Mouse (Mus musculus) frontal cortex, postnatal 36 days (tissue): ENCODE data around the gene Usp38.
A peak's percentile ranks its signal among the peaks of the same experiment; 100 is the strongest.

Source experiments
- DNase-seq, 2 experiments: peaks; one replicate each; pipeline ENCODE4 v3.0.0; 2022; ENCODE audit warnings: low spot score in 2 of 2

The Usp38 gene

DNA sequence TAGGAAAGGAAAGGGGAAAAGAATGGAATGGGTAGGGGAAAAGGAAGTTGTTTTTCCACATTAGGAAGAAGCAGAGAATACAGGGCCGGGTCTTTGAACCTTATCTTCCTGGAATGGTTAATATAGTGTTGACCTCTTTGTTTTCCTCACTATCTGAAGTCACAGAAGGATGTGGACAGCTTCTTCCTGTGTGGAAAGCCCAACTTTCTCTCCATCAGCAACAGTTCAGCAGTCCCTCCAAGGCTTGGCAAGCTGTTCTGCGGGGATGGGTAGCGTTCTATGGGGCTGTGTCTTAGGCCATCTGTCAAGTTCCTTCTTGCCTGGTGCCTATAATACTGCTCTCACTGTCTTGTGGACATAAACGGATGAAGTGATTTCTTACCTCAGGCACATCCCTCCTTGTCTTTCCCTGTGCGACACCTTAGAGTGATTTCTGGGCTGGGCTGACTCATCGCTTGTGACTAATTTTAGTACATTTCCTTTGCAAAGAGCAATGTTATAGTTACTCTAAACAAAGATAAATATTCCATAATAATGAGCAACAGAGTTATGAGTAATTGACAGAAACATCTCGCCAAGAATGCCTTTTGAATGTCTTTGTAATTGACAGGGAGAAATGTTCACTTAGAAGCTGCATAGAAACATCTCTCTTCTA, 52.7 kb downstream of the Usp38 start:
- DNase-seq, result no peak

GRCm38 (mm10) chr8:80961070-80961609, 53.6 kb downstream of the Usp38 start:
- no peak for DNase-seq

DNA sequence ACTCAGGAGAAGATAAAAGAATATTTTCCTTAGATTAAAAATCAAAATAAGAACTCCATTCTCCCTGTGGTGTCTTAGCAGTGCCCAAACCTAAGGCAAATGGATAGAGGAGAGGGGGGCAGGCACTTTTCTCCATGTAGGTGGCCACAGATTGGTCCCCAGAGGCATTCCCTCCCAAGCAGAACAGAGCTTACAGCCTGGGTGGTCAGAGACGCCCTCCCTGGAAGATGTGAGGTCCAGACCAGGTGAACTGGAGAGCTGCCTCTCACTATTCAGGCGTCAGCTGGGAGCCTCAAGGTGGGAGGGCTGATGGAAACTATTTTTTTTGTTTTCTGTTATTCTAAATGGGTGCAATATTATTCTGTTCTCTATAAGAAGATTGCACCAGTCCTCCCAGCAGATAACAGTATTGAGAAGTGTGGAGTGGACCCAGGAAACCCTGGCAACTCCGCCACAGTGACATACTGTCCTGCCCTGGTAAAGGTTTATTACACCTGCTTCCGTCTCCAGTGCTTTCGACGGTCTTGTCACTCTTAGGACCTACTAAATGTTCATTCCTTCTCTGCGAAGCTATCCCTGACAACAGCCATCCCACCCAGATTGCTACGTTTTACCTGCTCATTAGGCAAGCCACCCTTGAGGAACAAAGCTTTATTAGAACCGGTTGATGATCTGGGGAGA, 55.0 kb downstream of the Usp38 start:
- no peak for DNase-seq

- DNase-seq, result no peak
These were observed 57.0 kb downstream of the Usp38 start for GRCm38 (mm10) chr8:80957776-80958175.

DNA sequence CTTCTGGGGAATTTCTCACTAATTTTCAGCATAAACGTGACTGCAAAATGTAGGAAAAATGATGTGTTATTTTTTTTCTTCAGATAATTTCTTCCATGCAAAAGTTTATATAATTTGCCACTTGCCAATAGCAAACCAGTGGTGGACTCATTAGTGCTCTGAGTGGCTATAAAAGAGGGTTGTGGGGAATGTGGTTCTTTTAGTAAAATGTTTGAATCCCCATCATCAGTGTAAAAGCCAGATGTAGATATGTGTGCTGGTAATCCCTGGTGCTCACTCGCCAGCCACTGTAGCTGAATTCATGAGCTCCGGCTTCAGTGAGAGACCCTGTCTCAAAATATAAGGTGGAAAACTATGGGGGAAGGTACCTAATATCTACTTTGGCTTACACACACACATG, 61.8 kb downstream of the Usp38 start:
- DNase-seq, result no peak

DNA sequence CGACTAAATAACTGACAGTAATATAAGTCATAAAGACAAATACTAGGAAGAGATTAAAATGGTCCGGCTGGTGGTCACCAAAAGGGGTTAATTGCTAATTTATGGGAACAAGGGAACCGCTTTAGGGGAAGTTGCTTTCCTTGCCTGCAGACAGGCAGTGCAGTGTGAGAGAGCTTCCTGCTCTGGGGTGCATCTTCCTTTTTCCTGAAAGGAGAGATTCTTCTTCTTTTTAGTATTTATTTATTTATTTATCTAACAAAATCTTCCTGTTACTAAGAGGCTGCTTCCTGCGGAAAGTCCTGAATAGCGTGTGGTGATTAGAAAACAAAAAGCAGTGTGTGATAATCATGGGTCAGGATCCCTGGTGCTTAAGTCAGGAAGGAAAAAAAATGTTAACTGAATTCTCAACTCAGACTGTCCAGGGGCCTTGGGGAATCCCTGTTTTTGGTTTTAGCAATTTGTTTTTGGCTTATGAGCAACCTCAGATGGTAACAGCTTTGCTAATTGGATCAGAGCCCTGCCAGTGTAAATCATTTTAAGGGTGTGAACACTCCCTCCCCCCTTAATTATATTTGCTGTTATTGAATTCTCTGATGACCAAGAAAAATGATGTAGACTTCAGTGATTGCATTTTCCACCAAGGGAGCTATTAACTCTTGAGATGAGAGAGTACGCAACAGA, 62.4 kb downstream of the Usp38 start:
- DNase-seq, result no peak

DNA sequence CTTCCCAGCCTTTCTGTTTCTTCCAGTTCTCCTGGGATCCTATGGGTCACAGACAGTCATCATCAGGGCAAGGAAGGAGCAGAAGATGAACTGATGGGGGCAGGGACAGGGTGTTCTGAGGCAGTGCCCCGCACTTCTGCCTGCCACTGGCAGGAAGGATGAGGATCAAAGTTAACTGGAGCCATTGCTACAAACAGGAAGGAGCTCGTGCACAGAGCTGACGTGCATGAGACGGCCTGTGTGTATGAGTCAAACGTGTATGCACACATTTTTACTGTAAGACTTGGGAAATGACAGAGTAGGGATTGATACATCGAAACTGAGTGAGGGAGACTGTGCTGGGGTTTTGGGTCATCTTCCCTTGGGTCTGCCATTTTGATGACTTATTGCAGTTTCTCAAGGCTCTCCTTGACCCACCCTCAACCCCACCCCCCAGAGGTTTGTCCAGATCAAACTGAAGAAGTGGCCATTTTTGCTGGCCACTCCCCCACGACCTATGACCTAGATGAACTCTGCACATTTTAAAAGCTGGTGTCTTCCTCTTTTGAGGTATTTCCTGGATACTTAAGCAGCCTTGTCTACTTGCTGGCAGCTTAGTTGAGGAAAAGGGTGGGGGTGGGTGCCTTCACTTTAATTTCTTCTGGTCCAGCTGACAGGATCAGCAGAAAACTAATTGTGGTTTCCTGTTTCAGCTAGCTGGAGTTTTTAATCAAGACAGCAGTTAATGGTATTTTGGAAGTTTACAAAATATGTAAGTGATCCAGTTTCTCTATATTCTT, 66.1 kb downstream of the Usp38 start:
- DNase-seq, result no peak

DNA sequence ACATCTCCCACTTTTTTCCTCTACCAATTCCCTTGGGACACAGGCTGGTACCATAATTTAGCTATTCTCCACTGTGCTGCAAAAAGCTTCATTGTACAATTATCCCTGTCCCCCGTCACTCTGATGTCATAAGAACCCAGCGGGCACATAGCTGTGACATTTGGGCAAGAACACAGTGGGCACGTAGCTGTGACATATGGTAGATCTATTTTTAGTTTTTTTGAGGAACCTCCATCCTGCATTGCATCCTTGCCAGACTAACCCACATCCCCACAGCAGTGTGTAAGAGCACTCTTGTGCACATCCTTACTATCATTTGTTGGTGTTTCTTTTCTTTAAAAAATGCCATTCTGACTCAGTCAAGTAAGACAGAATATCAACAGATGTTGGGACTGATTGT, 71.0 kb downstream of the Usp38 start:
- DNase-seq, result peak; percentile 12 to 13

DNA sequence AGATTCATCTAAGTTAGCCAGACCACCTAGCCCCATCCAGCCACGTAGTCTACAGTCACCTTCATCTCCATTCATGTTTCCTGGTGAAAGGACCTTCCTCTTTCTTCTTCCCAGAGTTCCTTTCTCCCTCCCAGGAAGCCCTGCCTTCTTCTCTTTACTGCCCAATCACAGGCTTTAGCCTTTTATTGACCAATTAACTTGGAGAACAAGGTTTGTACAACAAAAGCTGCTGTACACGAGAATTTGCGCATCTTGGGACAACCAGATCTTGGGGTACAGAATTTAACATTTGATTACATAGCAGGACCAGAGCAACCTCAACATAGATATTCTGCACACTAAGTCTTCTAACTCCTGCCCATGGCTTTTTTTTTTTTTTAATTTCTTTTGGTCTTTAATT, 73.1 kb downstream of the Usp38 start:
- no peak for DNase-seq

DNA sequence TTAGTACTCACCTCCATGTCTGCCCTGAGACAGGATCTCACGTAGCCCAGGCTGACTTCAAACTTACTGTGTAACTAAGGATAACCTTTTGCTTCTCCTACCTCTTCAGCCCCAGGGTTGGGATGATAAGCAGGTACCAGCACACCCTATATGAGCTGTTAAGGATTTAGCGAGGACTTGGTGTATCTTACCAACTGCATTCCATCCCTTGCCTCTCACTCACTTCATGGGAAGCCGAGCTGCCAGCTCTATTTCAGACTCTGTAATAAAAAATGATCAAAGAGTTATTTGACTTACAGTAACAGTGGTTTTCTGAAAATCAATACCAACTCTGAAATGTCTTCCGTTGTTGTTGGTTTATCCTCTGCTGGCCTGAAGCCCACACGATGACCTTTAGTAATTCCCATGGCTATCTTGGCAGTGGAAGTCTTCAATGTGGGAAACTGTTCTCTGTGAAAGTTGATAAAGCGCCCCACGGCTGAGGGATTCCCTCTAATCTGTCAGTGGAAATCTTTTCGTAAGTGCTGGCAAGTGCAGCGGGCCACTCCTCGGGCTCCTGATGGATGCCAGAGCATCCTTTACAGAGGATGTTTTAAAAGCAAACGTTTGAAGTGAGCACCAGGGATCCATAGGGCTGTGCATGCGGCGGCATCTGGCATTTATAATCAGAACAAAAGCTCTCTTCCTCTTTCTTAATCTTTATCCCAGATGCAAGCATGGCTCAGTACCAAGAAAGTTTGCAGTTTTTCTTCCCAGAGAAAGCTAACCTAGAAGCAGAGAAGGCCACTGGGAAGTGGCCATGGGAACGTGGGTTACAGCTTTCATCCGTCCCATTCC, 76.7 kb downstream of the Usp38 start:
- DNase-seq, result no peak
